Mouse (Mus musculus): ENCODE measurements around the gene AW146154.
"Not testable (repeated sequence)": the region's sequence is repeated elsewhere in the genome, so short reads cannot be mapped to it uniquely, and the experiment has no call there.

AW146154 gene

DNA sequence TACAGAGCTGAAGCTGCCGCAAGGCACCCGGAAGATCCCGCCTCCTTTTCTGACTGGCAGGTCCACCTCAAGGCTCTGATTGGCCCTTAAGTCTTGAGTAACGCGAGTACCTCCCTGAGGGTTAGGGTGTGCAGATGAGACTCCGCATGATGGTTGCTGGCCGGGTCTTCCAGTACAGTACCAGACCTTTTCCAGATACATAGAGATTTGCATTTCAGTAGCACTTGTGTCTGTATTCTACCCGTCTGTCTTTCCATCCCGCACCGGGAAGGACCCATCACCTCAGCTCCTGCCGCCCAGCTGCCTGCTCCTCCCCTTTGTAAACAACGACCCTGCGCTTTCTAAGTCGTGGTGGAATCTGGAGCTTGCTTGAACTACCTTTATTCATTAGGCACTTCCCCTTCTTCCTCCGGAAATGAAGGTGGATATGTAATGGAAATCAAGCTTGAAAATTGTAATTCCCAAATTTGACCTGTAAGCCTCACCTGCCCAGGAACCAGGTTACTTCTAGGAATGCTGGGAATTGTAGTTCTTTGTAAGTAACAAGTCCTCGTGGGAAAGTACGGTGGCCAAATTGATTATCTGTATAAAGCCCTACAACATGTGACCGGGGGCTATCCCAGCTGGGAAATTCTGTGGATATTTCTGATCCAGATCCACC is at the start of gene AW146154, which contains the start of gene Gm20449:
AW146154 (minus strand) TSS at position 502 of the 661 bp plus-strand sequence.
Gm20449 (minus strand) TSS at position 29 of the 661 bp plus-strand sequence.
- peak; percentile 93 for DNase-seq (ENCODE audit: low spot score)

GRCm38 (mm10) chr7:41512672-41513071 is 13.0 kb upstream of the AW146154 start:
- DNase-seq (ENCODE audit: low spot score), result no peak

GRCm38 (mm10) chr7:41512207-41512606 is 12.5 kb upstream of the AW146154 start:
- no peak for DNase-seq (ENCODE audit: low spot score)

- DNase-seq (ENCODE audit: low spot score), result no peak
These were observed 2.7 kb upstream of the AW146154 start for GRCm38 (mm10) chr7:41502402-41502801.

- DNase-seq (ENCODE audit: low spot score), result peak; percentile 70
These were observed 653 bp upstream of the AW146154 start for GRCm38 (mm10) chr7:41500151-41500934.

- not testable (repeated sequence) for DNase-seq (ENCODE audit: low spot score)
These were observed 687 bp downstream of the AW146154 start for GRCm38 (mm10) chr7:41499018-41499388.

DNA sequence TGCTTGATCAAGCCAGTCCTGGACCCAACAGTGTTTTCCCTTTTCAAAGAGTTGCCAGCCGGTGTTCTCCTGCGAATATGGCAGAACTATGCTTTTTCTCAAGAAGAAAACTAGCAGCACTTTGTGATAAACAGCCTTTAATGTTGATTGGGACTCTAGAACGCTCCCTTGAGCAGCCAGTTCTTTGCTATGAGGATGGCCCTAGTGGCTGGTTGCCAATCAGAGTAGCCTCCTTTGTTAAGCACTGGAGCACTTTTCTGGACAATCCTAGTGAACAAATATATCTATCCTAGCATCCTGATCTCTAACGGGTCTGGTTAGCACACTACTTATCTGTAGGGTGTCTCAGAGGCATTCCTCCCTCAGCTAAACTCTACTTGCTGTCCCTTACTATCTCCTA is 1.2 kb downstream of the AW146154 start:
- DNase-seq (ENCODE audit: low spot score), result not testable (repeated sequence)

- DNase-seq (ENCODE audit: low spot score), result no peak
These were observed 1.8 kb downstream of the AW146154 start for GRCm38 (mm10) chr7:41497871-41498270.

- DNase-seq (ENCODE audit: low spot score), result peak; percentile 24
These were observed 47.8 kb downstream of the AW146154 start for GRCm38 (mm10) chr7:41451864-41452263.

DNA sequence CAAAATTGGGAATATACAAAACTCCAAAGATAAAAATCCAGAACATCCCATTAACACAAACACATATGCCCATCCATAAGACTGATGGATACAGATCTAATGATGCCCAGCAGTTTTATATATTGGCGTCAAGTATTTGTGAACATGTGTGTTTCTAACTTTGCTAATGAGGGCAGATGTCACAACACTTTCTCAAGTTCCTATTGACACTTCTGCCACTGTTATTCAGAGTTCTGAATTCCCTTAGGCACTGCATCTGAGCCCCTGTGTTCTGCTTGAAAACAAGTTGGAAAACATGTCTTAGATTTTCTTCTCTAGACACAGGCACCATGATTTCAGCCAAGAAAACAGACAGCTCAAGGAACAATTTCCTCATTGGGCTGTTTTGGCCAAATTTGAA is 51.1 kb downstream of the AW146154 start, which contains the start of gene Vmn2r57:
Vmn2r57 (minus strand) TSS at position 101 of the 400 bp plus-strand sequence.
- DNase-seq (ENCODE audit: low spot score), result not testable (repeated sequence)

Measured in embryo, embryonic 10.5 days (tissue).